Mouse (Mus musculus): Measurements from ENCODE around the gene Casq2. TPM values are rescaled to one million over a fixed set of nuclear protein-coding genes. Genes with fewer than 3 reads are reported as not detected.
A peak's percentile ranks its signal among the peaks of the same experiment; 100 is the strongest.

The Casq2 gene
- polyA plus RNA-seq, 1 experiment = 0.64 TPM

- no peak overlapping the region for H3K4me3 ChIP-seq (ENCODE audit: insufficient read depth, poor library complexity, severe bottlenecking)
- H3K79me2 ChIP-seq (ENCODE audit: control insufficient read depth, insufficient read depth) = no peaks in the 10 kb centered on the region
- H3ac ChIP-seq (ENCODE audit: control insufficient read depth, insufficient read length, low read depth) = no peak overlapping the region
- H3K27me3 ChIP-seq (ENCODE audit: control insufficient read depth, insufficient read depth, insufficient read length) = no peaks in the 10 kb centered on the region
- H3K36me3 ChIP-seq (ENCODE audit: control insufficient read depth, insufficient read depth) = no peaks in the 10 kb centered on the region
- TF ChIP-seq MYOD1 (IDR thresholded peaks at IDR 0.05; ENCODE audit: control insufficient read depth, insufficient read length, low read depth) (no peak), FOSL1 (IDR thresholded peaks at IDR 0.05; ENCODE audit: insufficient read depth, low read length, poor library complexity, severe bottlenecking) (no peak), USF1 (IDR thresholded peaks at IDR 0.05; ENCODE audit: low read depth) (no peak), CEBPB (IDR thresholded peaks at IDR 0.05; ENCODE audit: low read depth) (no peak), MYOG (IDR thresholded peaks at IDR 0.05; ENCODE audit: control insufficient read depth, extremely low read depth, insufficient read length) (no peak), MAX (IDR thresholded peaks at IDR 0.05) (no peak), CTCF (IDR thresholded peaks at IDR 0.05; ENCODE audit: control insufficient read depth, insufficient read depth, insufficient read length) (no peak)
- H3K79me3 ChIP-seq (ENCODE audit: low read depth) = no peaks in the 10 kb centered on the region
Measured at GRCm38 (mm10) chr3:102095412-102095811, 9.2 kb downstream of the Casq2 start.

- Histone ChIP-seq H3K79me2 (ENCODE audit: control insufficient read depth, insufficient read depth) (no peaks in the 10 kb centered on the region), H3K27me3 (ENCODE audit: control insufficient read depth, insufficient read depth, insufficient read length) (no peaks in the 10 kb centered on the region), H3K79me3 (ENCODE audit: low read depth) (no peaks in the 10 kb centered on the region), H3K4me3 (ENCODE audit: insufficient read depth, poor library complexity, severe bottlenecking) (no peak overlapping the region), H3K36me3 (ENCODE audit: control insufficient read depth, insufficient read depth) (no peaks in the 10 kb centered on the region), H3ac (ENCODE audit: control insufficient read depth, insufficient read length, low read depth) (no peak overlapping the region)
- no peak for TF ChIP-seq MAX (IDR thresholded peaks at IDR 0.05)
- TF ChIP-seq CEBPB (IDR thresholded peaks at IDR 0.05; ENCODE audit: low read depth) = no peak
- TF ChIP-seq USF1 (IDR thresholded peaks at IDR 0.05; ENCODE audit: low read depth) = no peak
- no peak for TF ChIP-seq FOSL1 (IDR thresholded peaks at IDR 0.05; ENCODE audit: insufficient read depth, low read length, poor library complexity, severe bottlenecking)
- no peak for TF ChIP-seq MYOD1 (IDR thresholded peaks at IDR 0.05; ENCODE audit: control insufficient read depth, insufficient read length, low read depth)
- no peak for TF ChIP-seq CTCF (IDR thresholded peaks at IDR 0.05; ENCODE audit: control insufficient read depth, insufficient read depth, insufficient read length)
- TF ChIP-seq MYOG (IDR thresholded peaks at IDR 0.05; ENCODE audit: control insufficient read depth, extremely low read depth, insufficient read length) = no peak
Measured at GRCm38 (mm10) chr3:102096366-102096765, 10.2 kb downstream of the Casq2 start.

GRCm38 (mm10) chr3:102096976-102097375 lies 10.8 kb downstream of the Casq2 start:
- no peaks in the 10 kb centered on the region for H3K79me3 ChIP-seq (ENCODE audit: low read depth)
- no peak overlapping the region for H3K4me3 ChIP-seq (ENCODE audit: insufficient read depth, poor library complexity, severe bottlenecking)
- no peaks in the 10 kb centered on the region for H3K27me3 ChIP-seq (ENCODE audit: control insufficient read depth, insufficient read depth, insufficient read length)
- H3ac ChIP-seq (ENCODE audit: control insufficient read depth, insufficient read length, low read depth) = no peak overlapping the region
- no peaks in the 10 kb centered on the region for H3K36me3 ChIP-seq (ENCODE audit: control insufficient read depth, insufficient read depth)
- TF ChIP-seq MYOG (IDR thresholded peaks at IDR 0.05; ENCODE audit: control insufficient read depth, extremely low read depth, insufficient read length) (no peak), CTCF (IDR thresholded peaks at IDR 0.05; ENCODE audit: control insufficient read depth, insufficient read depth, insufficient read length) (no peak), CEBPB (IDR thresholded peaks at IDR 0.05; ENCODE audit: low read depth) (no peak), USF1 (IDR thresholded peaks at IDR 0.05; ENCODE audit: low read depth) (no peak), MAX (IDR thresholded peaks at IDR 0.05) (no peak)
- H3K79me2 ChIP-seq (ENCODE audit: control insufficient read depth, insufficient read depth) = no peaks in the 10 kb centered on the region

- H3ac ChIP-seq (ENCODE audit: control insufficient read depth, insufficient read length, low read depth) = no peak overlapping the region
- no peaks in the 10 kb centered on the region for H3K79me2 ChIP-seq (ENCODE audit: control insufficient read depth, insufficient read depth)
- TF ChIP-seq FOSL1 (IDR thresholded peaks at IDR 0.05; ENCODE audit: insufficient read depth, low read length, poor library complexity, severe bottlenecking) (no peak), CTCF (IDR thresholded peaks at IDR 0.05; ENCODE audit: control insufficient read depth, insufficient read depth, insufficient read length) (no peak), MYOD1 (IDR thresholded peaks at IDR 0.05; ENCODE audit: control insufficient read depth, insufficient read length, low read depth) (no peak)
- H3K4me3 ChIP-seq (ENCODE audit: insufficient read depth, poor library complexity, severe bottlenecking) = no peak overlapping the region
- H3K79me3 ChIP-seq (ENCODE audit: low read depth) = no peaks in the 10 kb centered on the region
- no peaks in the 10 kb centered on the region for H3K27me3 ChIP-seq (ENCODE audit: control insufficient read depth, insufficient read depth, insufficient read length)
- no peaks in the 10 kb centered on the region for H3K36me3 ChIP-seq (ENCODE audit: control insufficient read depth, insufficient read depth)
Measured at GRCm38 (mm10) chr3:102099242-102099641, 13.0 kb downstream of the Casq2 start.

- no peak overlapping the region for H3ac ChIP-seq (ENCODE audit: control insufficient read depth, insufficient read length, low read depth)
- no peaks in the 10 kb centered on the region for H3K27me3 ChIP-seq (ENCODE audit: control insufficient read depth, insufficient read depth, insufficient read length)
- H3K36me3 ChIP-seq (ENCODE audit: control insufficient read depth, insufficient read depth) = no peaks in the 10 kb centered on the region
- no peaks in the 10 kb centered on the region for H3K79me2 ChIP-seq (ENCODE audit: control insufficient read depth, insufficient read depth)
- no peaks in the 10 kb centered on the region for H3K79me3 ChIP-seq (ENCODE audit: low read depth)
- TF ChIP-seq MYOG (IDR thresholded peaks at IDR 0.05; ENCODE audit: control insufficient read depth, extremely low read depth, insufficient read length) = no peak
- TF ChIP-seq MAX (IDR thresholded peaks at IDR 0.05) = no peak
- no peak for TF ChIP-seq FOSL1 (IDR thresholded peaks at IDR 0.05; ENCODE audit: insufficient read depth, low read length, poor library complexity, severe bottlenecking)
- TF ChIP-seq CTCF (IDR thresholded peaks at IDR 0.05; ENCODE audit: control insufficient read depth, insufficient read depth, insufficient read length) = no peak
- TF ChIP-seq CEBPB (IDR thresholded peaks at IDR 0.05; ENCODE audit: low read depth) = no peak
- TF ChIP-seq USF1 (IDR thresholded peaks at IDR 0.05; ENCODE audit: low read depth) = no peak
- TF ChIP-seq MYOD1 (IDR thresholded peaks at IDR 0.05; ENCODE audit: control insufficient read depth, insufficient read length, low read depth) = no peak
- H3K4me3 ChIP-seq (ENCODE audit: insufficient read depth, poor library complexity, severe bottlenecking) = no peak overlapping the region
Measured at GRCm38 (mm10) chr3:102099793-102100192, 13.6 kb downstream of the Casq2 start.

GRCm38 (mm10) chr3:102101445-102101844 lies 15.2 kb downstream of the Casq2 start:
- TF ChIP-seq CEBPB (IDR thresholded peaks at IDR 0.05; ENCODE audit: low read depth) (peak; percentile 50), MYOD1 (IDR thresholded peaks at IDR 0.05; ENCODE audit: control insufficient read depth, insufficient read length, low read depth) (no peak), USF1 (IDR thresholded peaks at IDR 0.05; ENCODE audit: low read depth) (no peak)
- Histone ChIP-seq H3ac (ENCODE audit: control insufficient read depth, insufficient read length, low read depth) (no peak overlapping the region), H3K79me2 (ENCODE audit: control insufficient read depth, insufficient read depth) (no peaks in the 10 kb centered on the region), H3K36me3 (ENCODE audit: control insufficient read depth, insufficient read depth) (no peaks in the 10 kb centered on the region), H3K27me3 (ENCODE audit: control insufficient read depth, insufficient read depth, insufficient read length) (no peaks in the 10 kb centered on the region), H3K4me3 (ENCODE audit: insufficient read depth, poor library complexity, severe bottlenecking) (no peak overlapping the region), H3K79me3 (ENCODE audit: low read depth) (no peaks in the 10 kb centered on the region)

All from C2C12 (cell line).